Mouse (Mus musculus) embryonic fibroblast, embryonic 13.5 days (primary cell): ENCODE results near the gene Rarres1. TPM values are rescaled to one million over a fixed set of nuclear protein-coding genes. Genes with fewer than 3 reads are reported as not detected.

Source experiments
- H3K27ac ChIP-seq: 2 replicates; pipeline ENCODE4 v1.5.1; 2012; ENCODE audit warnings: low read length, control low read depth, inconsistent platforms; ENCODE audit not compliant: insufficient read depth
- H3K4me1 ChIP-seq: 2 replicates; pipeline ENCODE4 v1.6.1; 2011; ENCODE audit warnings: low read length; ENCODE audit not compliant: control insufficient read depth, insufficient read depth
- H3K4me3 ChIP-seq: 2 replicates; pipeline ENCODE4 v1.5.1; 2011; ENCODE audit warnings: mild to moderate bottlenecking, control low read depth, low read length; ENCODE audit not compliant: insufficient read depth
- CTCF ChIP-seq: IDR thresholded peaks from 2 replicates; pipeline ENCODE4 v1.5.1; 2011; ENCODE audit warnings: mild to moderate bottlenecking, control low read depth, low read length, moderate library complexity, borderline replicate concordance; ENCODE audit not compliant: insufficient read depth
- POLR2A ChIP-seq: IDR thresholded peaks from 2 replicates; pipeline ENCODE4 v1.6.1; 2011; ENCODE audit warnings: low read depth, mild to moderate bottlenecking, control low read depth, low read length, moderate library complexity
- polyA plus RNA-seq: library from polyadenylated mRNA; stranded (reverse); fragments of >200 nt; gene quantifications from 2 replicates; pipeline ENCODE4 v1.2.4, GENCODE M21; 2011; ENCODE audit warnings: low read depth; ENCODE audit not compliant: missing spikeins, insufficient read length

The Rarres1 gene
- polyA plus RNA-seq, 1 experiment: 16.2 TPM

- H3K4me1 ChIP-seq: no peaks in the 10 kb centered on the region; the same call in 1 of the 2 replicates
- no peak within 1 kb of the TSS for H3K27ac ChIP-seq
- peak within 1 kb of the TSS; percentile 92 for H3K4me3 ChIP-seq
- TF ChIP-seq CTCF (peak; percentile 97), POLR2A (peak; percentile 67)
Measured at GRCm38 (mm10) chr3:67429999-67430380, 85.3 kb downstream of the Rarres1 start, which contains the start of gene Gfm1. TSS of gene Gfm1 (plus strand) at chr3:67430096.

GRCm38 (mm10) chr3:67429338-67429998, 85.9 kb downstream of the Rarres1 start:
- H3K4me3 ChIP-seq: no peak overlapping the region

More at GRCm38 (mm10) chr3:67429338-67429998, 85.9 kb downstream of the Rarres1 start:
- TF ChIP-seq POLR2A (no peak), CTCF (no peak)
- H3K27ac ChIP-seq: no peak overlapping the region
- H3K4me1 ChIP-seq: no peaks in the 10 kb centered on the region; the same call in 1 of the 2 replicates

Other genes starting within 250 kb of the Rarres1 start
- gene Mlf1, start 141.4 kb downstream of the Rarres1 start, polyA plus RNA-seq: 4.3 and 7.5 TPM in 2 replicates
- gene Gm17402, start 140.4 kb downstream of the Rarres1 start, polyA plus RNA-seq: not detected in 2 replicates
- gene Gfm1, start 85.4 kb downstream of the Rarres1 start, polyA plus RNA-seq: 45.6 and 52.6 TPM in 2 replicates
- gene Lxn, start 51.6 kb downstream of the Rarres1 start, polyA plus RNA-seq: 98.5 and 132 TPM in 2 replicates
- gene Mfsd1, start 67.2 kb upstream of the Rarres1 start, polyA plus RNA-seq: 126 and 128 TPM in 2 replicates